Mouse (Mus musculus) kidney, postnatal 36 days (tissue): ENCODE data around the gene Kalrn.

Experiments
- DNase-seq, 2 experiments: peaks; one replicate each; pipeline ENCODE4 v3.0.0; 2021 to 2022; ENCODE audit warnings: mixed read lengths in 2 of 2

Kalrn gene

DNA sequence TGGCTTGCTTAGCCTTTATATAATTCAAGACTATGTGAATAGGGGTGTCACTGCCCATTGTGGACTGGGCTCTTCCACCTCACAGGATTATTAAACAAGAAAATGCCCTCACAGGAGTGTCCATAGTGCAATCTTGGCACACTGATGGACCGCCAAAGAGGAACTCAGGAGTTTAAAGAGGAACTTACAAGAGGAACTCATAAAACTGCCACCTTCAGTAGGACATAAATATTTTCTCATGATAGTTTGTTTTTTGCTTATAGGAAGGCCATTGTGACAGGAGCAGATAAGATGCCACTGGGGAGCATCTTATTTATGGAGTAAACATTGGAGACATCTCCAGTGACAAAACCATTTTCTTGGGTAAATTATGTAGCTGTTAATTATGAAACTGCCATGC lies 618.5 kb downstream of the Kalrn start:
- no peak for DNase-seq

DNA sequence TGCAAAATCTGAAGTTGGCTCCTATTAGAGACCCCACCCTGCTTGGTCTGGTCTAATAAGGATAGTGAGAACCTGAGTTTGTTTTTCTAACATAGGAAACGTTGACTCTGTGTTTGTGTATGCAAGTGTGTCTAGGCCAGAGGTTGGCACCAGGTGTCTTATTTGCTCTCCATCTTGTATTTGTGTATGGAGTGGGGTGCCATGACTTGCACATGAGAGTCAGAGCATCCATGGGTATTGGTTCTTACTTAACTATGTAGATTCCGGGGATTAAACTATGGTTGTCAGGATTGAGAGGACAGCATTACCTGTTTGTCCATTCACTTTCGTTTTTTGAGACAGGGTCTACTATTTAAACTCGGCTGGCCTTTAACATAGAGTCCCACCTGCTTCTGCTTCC lies 620.3 kb downstream of the Kalrn start:
- DNase-seq: no peak

DNA sequence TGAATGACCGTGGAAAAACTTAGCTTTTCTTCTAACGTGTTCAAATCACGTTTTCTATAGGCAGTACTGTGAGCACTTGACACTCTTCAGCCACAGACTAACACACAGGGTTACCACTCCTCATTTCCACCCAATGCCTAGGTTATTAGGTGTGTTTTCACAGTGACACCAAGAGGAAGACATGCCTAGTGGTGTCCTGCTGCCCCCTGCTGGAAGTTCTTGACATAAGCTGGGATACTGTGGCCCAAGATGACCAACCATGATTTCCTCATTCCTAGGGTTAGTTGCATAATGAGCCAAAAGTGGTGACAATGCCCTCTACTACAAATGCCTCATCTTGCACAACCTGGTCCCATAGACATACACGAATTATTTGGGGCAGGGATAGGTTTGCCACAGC lies 622.5 kb downstream of the Kalrn start:
- DNase-seq: peak; percentile 93 to 95

DNA sequence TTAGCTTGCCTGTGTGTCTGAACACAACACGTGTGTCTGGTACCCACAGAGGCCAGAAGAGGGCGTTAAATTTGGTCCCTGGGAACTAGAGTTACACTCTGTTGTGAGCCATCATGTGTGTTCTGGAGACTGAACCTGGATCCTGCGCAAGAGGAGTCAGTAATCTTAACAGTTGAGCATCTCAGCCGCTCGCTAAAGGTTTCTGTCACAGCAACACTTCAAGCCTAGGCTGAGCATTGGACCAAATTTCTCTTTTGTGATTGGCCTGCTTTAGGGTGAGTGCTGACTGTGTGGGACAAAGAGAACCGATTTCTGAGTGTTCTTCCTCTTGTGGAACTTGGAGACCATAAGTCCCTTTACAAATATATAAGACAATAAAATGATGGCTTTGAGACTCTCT lies 622.9 kb downstream of the Kalrn start:
- DNase-seq: no peak

DNA sequence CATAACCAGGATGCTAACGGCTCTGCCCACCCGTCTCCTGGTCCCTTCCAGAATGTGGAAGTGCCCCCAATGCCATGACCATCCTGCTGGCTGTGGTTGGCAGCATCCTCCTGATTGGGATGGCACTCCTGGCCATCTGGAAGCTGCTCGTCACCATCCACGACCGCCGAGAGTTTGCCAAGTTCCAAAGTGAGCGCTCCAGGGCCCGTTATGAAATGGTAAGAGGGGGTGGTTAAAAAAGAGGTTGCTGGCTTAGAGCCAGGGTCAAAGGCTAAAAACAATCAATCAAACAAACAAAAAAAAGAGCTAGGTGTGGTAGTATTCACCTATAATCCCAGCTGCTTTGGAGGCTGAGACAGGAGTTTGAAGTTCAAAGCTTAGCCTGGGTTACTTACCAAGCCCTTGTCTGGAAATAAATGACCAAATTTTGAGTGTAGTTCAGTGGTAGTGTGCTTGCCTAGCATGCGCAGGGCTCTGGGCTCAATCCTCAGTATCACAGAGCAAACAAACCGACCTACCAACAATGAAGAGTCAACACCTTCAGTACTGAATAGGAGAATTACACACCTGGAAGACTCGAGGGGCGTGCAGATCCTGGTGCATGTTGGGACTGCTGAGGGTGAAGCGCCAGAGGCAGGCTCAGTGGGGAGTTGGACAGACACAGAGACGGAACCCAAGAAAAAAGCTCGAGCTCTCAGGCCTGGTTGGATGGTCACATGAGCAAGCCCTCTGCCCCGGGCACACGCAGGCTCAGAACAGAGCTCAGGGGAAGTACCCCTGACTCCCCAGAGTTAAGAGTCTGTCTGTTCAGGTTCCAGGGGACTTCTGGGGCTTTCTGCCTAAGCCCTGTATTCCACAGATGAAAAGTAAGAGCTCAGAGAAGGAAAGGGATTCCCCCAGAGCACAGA lies 625.4 kb downstream of the Kalrn start:
- DNase-seq: peak; percentile 47 to 60

DNA sequence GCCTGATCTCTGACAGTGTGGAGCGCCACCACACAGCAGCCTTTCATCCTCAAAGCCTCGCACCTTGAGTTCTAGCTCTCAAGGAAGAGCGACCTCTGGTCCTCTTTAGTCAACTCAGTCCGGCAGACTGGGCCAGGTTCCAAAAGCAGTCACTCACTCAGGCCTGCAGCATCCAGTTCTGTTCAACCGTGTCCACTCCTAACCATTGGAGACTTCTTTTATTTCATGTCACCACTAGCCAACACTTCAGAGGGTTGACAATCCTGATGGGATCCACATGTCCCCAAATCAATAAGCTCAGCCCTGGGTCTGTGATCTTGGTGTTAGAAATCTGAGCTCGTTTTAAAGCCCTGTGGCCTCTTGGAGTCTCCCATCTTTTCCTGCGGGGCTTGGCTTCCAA lies 627.3 kb downstream of the Kalrn start:
- DNase-seq: peak; percentile 83 to 84

DNA sequence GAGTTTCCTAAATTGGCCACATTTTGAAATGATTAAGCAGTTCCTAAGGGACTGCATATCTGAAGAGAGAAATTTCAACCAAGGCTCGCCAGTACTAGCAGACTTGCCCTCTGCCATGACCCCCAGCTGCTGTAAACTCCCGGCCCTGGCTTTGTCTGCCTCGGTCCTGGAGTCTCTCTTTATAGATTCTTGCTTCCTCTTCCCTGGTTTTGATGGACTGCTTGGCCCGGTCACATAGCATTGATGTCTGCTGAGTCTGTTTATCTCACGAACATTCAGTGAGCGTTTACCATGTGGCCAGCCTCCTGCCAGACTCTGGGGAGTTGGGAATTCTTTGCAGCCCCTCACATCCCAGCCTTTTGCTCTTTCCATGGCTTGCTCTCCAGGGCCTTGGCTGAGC lies 628.6 kb downstream of the Kalrn start:
- peak; percentile 61 to 62 for DNase-seq

DNA sequence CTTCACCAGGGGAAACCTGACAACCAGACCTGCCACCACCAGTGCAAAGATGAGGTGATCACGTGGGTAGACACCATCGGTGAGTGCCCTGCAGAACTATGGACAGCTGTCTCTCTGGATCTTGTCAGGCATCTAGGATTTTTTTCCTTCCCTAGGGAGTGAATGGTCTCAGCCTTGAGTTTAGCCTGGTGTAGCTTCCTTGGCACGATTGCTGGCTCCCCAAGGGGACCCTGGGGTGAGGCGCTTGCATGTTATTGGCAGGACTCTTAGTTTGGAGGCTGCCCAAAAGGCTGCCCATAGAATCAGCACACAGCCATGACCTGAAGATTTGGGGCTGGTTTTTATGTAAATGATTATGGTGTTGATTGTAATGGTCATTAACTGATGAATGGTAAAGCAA lies 629.2 kb downstream of the Kalrn start:
- no peak for DNase-seq

DNA sequence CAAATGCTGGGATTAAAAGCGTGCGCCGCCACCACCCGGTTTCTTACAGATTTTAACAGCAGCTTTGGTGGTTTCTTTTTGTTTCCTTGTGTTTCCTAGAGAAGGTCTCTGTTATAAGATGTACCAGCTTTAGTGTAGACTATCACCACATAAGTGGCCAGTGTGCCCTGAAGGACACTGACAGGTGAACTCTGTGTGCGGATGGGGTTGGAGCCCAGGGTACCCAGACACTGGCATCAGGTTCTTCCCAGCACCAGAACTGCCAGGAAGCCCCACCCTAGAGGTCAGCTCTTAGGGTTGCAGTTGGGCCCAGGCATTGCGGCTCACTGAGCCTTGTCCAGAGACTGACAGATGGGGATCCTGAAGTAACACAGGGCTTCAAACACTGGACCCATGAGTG lies 629.9 kb downstream of the Kalrn start:
- no peak for DNase-seq

DNA sequence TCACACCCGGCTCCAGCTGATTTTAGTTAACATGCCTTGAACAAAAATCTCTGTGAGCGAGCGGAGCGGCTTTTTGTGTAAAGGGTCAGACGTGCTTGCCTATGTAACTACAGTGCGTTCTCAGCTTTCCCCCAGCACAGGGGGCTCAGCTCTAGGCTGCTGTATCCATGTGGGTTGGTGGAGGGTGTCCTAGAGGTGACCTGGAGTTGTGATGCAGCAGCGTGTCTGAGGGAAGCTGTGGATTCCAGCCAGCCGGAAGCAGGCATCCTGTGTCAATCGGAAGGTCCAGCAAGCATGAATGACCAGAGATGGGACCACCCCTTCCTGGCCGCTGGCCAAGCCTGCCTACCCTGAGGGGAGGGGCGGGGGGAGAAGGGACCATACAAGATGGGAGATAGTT lies 631.0 kb downstream of the Kalrn start:
- DNase-seq: peak; percentile 87 to 88

DNA sequence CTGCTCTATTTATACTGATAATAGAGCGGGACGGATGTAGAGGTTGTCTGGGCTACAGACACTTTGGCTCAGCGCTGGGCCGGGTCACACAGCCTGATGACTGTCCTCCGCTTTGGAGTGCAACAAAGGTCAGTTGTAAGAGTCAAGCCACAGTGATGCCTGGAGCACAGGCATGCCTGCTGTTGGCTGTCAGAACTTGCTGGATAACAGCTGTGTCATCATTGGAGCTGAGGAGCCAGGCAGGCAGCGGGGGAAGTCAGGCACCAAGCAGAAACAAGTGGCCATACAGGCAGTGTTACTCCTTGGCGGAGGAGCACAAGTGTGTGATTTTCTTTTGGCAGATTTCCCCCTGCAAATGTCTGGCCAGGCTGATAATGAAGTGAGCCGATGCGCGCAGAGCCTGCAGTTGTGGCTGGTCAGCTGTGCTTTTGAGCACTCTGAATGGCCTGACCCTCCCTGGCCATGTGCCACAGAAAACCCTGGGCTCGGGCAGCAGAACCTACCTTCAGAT lies 632.0 kb downstream of the Kalrn start:
- peak; percentile 70 for DNase-seq

DNA sequence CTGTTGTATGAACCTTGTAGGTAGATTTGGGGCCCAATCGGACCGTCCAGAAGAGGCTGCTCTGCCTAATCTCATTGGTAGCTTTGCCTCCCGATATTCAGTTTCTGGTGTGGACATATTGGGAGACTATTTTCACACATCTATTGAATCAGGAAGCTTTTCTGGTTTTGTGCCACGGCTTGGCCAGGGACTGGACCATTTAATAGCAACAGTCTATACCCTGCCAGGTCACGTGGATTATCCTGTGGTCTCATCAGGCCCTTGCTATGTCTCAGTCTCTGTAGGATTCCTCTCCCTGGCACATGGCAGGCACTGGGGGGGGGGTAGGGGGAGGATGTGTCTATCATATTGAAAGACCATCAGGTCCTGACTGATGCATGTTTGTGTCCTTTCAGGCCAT lies 633.2 kb downstream of the Kalrn start:
- DNase-seq: no peak

DNA sequence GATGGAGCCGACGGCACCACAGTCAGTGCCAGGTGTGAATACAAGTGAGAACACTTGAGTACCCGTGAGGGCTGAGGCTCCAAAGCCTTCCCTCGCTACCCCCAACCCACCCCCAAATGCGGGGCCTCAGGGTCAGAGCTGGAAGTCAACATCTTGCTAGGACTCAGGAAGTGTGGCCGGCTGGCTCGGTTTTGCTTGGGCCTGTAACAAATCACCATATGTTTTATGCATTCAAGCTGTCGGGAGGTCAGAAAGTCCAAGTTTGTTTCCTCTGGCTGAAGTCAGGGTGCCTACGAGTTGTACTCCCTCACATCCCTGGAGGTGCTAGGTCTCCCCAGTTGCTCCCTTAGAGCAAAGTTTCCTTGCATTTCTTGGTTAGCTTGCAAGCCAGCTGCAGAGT lies 633.7 kb downstream of the Kalrn start:
- peak; percentile 41 to 47 for DNase-seq

DNA sequence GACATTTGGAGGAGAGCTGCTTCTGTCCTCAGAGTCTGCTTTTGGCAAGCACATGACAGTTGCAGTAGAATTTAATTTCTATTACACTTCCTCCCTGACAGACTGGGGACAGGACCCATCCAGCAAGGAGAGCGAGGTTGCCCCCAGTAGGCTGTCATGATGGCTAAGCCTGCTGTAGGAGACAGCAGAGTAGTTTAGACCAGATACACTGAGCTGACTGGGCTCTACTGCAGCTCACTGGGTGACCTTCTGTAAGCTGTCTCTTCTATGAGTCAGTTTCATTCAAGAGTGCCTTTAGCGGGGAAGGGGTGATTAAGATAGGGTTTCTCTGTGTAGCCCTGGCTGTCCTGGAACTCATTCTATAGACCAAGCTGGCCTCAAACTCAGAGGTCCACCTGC lies 634.2 kb downstream of the Kalrn start:
- no peak for DNase-seq

DNA sequence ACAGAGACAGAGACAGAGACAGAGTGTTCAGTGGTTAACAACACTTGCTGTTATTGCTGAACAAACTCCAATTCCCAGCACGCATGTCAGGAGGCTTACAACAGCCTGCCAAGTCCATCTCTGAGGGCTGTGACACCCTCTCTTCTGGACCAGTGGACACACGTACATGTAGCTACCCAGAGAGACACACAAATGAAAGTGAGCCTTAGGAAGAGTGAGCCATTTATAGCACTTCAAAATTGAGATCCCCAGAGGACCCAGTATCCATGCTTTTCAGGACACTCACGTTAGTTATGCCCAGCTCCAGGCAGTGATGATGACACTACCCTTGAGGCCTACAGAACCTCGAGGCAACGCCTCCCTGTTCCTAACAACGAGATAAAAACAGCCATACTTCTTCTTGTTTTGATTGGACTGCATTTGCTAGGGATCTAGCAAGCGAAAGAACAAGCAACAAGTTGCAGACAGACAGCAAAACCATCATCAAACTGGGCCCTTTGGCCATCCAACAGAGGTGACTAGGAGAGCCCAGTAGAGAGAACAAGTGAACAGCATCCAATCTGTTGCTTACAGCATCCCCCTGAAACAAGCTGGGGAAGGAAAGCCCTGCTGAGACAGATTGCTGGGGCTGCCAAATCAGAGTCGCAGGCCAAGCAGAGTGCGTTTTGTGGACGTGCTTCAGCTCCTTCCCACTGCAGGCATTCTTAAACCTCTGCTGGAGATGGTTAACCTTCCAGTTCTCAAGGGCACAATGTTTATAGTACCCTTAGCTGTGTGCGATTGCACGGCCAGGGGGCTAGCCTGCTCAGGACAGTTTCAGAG lies 634.8 kb downstream of the Kalrn start:
- DNase-seq: no peak

DNA sequence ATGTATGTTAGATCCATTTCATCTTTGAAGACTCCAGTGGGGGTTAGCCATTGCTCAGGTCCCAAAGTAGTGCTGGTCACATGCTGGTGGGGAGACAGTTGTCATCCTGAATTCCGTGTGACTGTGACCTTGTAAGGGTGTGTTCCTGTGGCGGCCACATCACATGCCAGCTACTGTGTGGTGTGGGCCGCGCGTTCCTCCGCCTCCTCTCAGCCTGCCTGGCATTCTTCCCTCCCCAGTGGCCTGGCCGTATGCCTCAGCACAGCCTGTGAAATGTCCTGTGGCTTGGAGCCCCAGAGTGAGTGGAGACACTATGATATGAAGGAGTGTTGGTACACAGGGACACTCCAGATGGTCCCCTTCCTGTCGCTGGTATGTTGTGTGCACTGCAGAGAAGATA lies 635.8 kb downstream of the Kalrn start:
- peak; percentile 67 to 74 for DNase-seq

DNA sequence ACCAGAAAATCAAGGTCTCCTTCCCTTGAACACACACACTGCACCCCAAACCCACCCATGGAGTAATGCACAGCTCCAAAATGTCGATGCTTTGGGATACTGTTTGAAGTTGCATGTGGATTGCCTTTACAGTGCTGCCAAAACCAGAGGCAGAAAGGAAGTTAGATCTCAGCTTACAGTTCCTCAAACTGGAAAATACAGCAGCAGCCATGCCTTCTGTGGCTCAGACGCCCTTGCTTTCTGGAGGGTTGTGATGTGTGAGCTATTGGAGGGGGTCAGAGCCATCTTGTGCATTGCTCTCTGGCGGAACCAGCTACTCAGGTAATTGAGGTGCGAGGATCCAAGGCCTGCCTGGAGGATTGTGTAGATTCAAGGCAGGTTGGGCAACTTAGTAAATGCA lies 636.4 kb downstream of the Kalrn start:
- no peak for DNase-seq

DNA sequence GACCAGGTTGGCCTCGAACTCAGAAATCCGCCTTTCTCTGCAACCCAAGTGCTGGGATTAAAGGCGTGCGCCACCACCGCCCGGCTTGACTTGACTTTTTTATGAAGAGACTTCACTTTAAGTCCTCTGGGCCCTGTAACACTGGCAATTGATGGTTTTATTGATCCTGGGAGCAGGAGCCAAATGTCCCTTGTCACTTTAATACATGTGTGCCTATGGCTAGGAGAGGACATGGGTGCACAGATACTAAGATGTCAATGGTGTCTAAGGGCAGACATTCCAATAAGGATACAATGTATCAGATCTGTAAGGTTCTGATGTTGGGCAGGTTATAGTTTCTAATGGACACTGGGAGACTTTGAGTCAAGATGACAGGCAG lies 637.9 kb downstream of the Kalrn start:
- DNase-seq: no peak

DNA sequence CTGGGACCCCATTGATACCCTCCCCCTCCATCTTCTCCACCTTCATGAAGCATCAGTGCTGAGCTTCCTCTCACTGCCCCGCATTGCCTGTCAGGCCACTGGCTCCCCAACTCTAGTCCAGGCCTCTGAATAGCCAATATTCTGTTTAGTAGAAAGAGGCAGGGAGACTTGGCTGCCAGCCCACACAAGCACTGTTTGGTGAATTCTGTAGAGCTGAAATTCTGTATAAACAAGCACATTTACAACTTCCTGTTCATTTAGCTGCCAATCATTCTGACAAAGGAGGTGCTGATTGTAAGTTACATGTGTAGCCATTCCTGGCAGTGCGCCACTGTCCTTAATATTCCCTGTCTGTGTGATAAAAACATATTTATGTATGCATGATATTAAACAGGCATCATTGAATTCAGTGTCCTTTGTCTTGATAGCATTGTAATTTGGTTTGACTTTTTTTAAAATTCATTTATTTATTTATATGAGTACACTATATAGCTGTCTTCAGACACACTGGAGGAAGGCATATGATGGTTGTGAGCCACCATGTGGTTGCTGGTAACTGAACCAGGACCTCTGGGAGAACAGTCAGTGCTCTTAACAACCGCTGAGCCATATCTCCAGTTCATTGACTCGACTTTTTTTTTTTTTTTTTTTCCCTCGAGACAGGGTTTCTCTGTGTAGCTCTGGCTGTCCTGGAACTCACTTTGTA lies 638.5 kb downstream of the Kalrn start:
- peak; percentile 67 to 80 for DNase-seq

DNA sequence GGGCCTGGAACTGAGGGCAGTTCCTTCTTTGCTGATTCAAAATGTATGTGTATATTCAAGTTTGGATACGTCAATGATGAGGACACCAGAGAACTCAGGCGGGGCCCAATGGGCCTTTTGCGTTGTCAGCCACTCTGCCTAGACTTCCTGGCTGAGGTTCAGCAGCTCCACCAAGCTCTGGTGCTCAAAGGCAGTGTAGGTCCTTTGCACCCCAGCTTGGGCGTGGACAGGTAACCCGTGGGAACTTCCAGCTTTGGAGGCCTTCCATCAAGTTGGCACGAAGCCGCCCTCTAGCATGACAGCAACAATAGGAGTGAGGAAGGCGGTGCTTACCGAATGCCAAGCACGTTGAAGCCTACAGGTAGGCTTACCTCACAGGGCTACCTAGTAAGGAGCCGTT lies 639.9 kb downstream of the Kalrn start:
- DNase-seq: no peak

DNA sequence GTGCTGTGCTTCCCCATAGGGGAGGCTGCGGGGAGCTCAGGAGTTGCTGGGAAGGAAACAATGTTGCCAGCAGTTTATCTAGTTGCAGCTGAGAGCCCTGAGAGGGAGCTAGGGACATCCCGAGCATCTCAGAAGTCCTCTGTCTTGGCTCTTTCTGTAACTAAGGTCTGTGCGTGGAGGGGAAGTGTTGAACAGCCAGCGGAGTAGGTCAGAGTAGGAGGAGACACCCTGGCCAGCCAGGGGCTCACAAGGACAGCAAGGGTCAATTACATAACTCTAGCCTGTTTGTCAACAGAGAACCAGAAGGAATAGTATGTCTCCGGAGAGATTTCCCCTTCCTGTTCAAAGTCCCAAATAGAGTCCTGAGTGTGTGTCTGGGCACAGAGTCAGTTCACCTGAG lies 641.2 kb downstream of the Kalrn start:
- DNase-seq: peak; percentile 76 to 93

DNA sequence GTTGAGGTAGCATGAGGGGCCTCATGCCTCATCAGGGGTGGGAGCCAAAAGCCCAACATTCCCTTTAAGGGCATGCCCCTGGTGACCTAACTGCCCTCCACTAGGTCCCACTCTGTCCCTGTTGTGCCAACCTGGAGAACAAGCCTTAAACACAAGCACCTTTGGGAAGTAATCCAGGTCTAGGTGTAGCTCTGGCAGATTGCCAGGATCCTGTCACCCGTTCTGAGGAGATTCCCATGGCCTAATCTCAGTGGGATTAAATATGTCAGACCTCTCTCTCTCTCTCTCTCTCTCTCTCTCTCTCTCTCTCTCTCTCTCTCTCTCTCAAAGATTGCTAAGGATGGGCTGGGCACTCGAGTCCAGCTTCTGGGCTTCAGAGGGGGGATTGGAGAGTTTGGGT lies 641.6 kb downstream of the Kalrn start:
- peak in 1 of 2 experiments; percentile 51 for DNase-seq

DNA sequence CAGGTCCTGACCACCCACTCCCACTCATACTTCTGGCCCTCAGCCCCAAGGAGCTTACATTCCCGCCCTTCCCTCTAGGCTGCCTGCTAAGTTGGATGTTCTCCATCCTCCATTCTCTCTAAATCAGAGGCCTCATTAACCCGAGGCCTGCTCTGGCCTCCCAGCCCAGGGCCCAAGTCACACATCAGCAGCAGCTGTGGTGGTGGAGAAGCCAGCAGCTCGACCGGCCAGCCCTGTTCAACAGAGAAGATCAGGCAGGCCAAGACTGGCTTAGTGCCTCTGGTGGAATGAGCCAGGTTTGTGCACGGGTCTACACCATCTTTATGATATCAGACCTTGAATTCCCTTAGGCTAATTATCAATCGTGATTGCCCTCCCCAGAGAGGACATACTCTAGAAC lies 642.5 kb downstream of the Kalrn start:
- no peak for DNase-seq
